Mouse (Mus musculus): Measurements from ENCODE around the gene Cttn. TPM values are rescaled to one million over a fixed set of nuclear protein-coding genes. Genes with fewer than 3 reads are reported as not detected.

The Cttn gene
- polyA plus RNA-seq, 1 experiment from 2014 or later = 150 TPM

DNA sequence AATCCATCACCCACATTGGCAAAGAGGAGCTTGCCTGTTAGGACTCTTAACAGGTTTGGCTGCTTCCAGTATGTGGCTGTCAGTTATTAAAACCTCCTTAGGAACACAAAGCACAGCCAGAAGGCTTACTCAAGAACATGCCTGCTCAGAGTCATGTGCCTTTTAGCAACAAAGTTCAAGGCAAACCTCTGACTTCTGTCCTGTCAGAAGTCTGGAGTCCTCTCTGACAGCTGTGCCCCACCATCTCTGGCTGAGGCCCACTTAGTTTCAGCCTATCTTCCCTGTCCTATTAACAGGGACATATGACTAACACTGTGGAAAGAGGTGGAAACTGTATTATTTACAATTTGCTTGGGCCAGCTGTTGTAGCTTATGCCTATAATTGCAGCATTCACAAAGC lies 9.5 kb upstream of the Cttn start:
- H3K27me3 ChIP-seq (replicated peaks; ENCODE audit: control insufficient read depth, insufficient read depth, low read length) = no peaks in the 10 kb centered on the region
- peak overlapping the region; percentile 14; the same call in 1 of the 2 replicates for H3K27ac ChIP-seq (ENCODE audit: low read length)
- H3K36me3 ChIP-seq (ENCODE audit: control insufficient read depth, insufficient read depth, low read length) = peaks cover 11% of the 10 kb centered on the region
- peak; percentile 62; the same call in 1 of the 2 replicates for ATAC-seq
- H3K4me2 ChIP-seq (ENCODE audit: low read depth, low read length) = no peak overlapping the region
- H3K9me3 ChIP-seq (ENCODE audit: control insufficient read depth, low read length) = no peaks in the 10 kb centered on the region
- no peaks in the 10 kb centered on the region for H3K4me1 ChIP-seq (ENCODE audit: control insufficient read depth, insufficient read depth, low read length)
- H3K4me3 ChIP-seq (ENCODE audit: low read length) = no peak overlapping the region
- no peak overlapping the region for H3K9ac ChIP-seq (ENCODE audit: low read depth, low read length)

DNA sequence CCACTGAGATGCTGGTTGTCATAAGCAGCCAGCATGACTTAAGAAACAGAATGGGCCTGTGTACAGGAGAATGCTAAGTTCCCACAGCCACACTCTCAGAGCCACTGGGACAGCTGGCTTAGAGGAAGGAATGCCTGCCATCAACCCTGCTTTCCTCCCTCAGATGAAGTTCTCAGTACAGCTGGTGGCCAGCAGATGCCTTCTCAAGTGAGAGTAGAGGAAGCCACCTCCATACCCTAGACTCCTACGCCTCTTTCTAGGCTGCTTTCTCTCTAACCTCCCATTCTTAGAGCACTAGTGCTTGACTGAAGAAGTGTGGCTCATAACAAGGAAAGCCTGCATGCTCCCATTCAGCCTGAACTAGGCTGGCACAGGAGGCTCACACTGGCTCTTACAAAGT lies 8.8 kb upstream of the Cttn start:
- H3K9me3 ChIP-seq (ENCODE audit: control insufficient read depth, low read length) = no peaks in the 10 kb centered on the region
- no peak overlapping the region for H3K4me3 ChIP-seq (ENCODE audit: low read length)
- H3K27me3 ChIP-seq (replicated peaks; ENCODE audit: control insufficient read depth, insufficient read depth, low read length) = no peaks in the 10 kb centered on the region
- no peak overlapping the region for H3K9ac ChIP-seq (ENCODE audit: low read depth, low read length)
- H3K36me3 ChIP-seq (ENCODE audit: control insufficient read depth, insufficient read depth, low read length) = peaks cover 8% of the 10 kb centered on the region
- 94% methylated on average over 1 of the region's 1 CpGs for WGBS
- no peak for ATAC-seq
- H3K4me1 ChIP-seq (ENCODE audit: control insufficient read depth, insufficient read depth, low read length) = no peaks in the 10 kb centered on the region
- no peak overlapping the region for H3K4me2 ChIP-seq (ENCODE audit: low read depth, low read length)
- no peak overlapping the region for H3K27ac ChIP-seq (ENCODE audit: low read length)

DNA sequence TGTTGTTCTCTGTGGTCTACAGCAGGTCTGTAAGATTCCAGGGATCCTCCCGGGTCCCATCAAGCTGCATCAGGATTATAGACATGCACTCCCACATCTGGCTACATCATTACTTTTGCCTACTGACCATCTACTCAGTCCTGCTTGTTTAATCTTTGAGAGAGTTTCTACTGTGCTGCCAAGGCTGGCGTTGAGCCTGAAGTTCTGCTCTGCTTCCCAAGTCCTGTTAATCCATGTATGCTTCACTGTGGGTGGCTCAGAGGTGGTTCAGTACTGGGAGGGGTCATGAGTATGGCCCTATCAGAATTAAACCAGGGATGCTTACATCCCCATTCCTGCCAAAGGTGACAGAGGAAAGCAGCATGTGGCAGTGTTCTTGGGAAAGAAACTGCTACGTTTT lies 4.9 kb upstream of the Cttn start:
- WGBS = 95% methylated on average over 3 of the region's 3 CpGs
- H3K4me2 ChIP-seq (ENCODE audit: low read depth, low read length) = no peak overlapping the region
- no peak overlapping the region for H3K4me3 ChIP-seq (ENCODE audit: low read length)
- no peak for ATAC-seq
- no peaks in the 10 kb centered on the region for H3K27me3 ChIP-seq (replicated peaks; ENCODE audit: control insufficient read depth, insufficient read depth, low read length)
- peaks cover 3% of the 10 kb centered on the region; the same call in 1 of the 2 replicates for H3K36me3 ChIP-seq (ENCODE audit: control insufficient read depth, insufficient read depth, low read length)
- H3K9me3 ChIP-seq (ENCODE audit: control insufficient read depth, low read length) = no peaks in the 10 kb centered on the region
- H3K9ac ChIP-seq (ENCODE audit: low read depth, low read length) = no peak overlapping the region
- 0 out of 2 replicates have a peak, but pooled peaks cover 5% of the 10 kb centered on the region for H3K4me1 ChIP-seq (ENCODE audit: control insufficient read depth, insufficient read depth, low read length)
- H3K27ac ChIP-seq (ENCODE audit: low read length) = no peak overlapping the region

DNA sequence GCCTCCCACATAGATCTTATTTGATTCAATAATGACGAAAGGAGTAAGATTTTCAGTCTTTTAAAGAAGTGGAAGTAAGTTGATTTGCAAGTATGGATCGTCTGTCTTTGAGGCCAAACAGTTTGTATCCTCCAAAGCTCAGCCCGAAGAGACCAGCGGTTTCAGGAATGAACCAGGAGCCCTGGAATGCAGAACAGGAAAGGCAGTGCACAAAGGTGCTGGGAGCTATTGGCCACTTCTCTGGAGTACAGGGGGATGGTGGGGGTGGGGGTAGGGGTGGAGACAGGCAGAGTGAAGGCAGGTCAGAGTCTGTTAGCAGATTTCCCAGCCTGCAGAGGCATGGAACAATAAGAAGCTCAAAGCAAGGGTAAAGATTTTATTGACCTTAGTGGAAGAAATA lies 2.7 kb upstream of the Cttn start:
- no peak for ATAC-seq
- H3K27me3 ChIP-seq (replicated peaks; ENCODE audit: control insufficient read depth, insufficient read depth, low read length) = no peaks in the 10 kb centered on the region
- no peak overlapping the region for H3K9ac ChIP-seq (ENCODE audit: low read depth, low read length)
- no peak overlapping the region for H3K4me2 ChIP-seq (ENCODE audit: low read depth, low read length)
- no peak overlapping the region for H3K27ac ChIP-seq (ENCODE audit: low read length)
- H3K4me3 ChIP-seq (ENCODE audit: low read length) = no peak overlapping the region
- H3K9me3 ChIP-seq (ENCODE audit: control insufficient read depth, low read length) = no peaks in the 10 kb centered on the region
- peaks cover 19% of the 10 kb centered on the region for H3K4me1 ChIP-seq (ENCODE audit: control insufficient read depth, insufficient read depth, low read length)
- 0 out of 2 replicates have a peak, but pooled peaks cover 3% of the 10 kb centered on the region for H3K36me3 ChIP-seq (ENCODE audit: control insufficient read depth, insufficient read depth, low read length)
- 43% methylated on average over 4 of the region's 4 CpGs for WGBS

DNA sequence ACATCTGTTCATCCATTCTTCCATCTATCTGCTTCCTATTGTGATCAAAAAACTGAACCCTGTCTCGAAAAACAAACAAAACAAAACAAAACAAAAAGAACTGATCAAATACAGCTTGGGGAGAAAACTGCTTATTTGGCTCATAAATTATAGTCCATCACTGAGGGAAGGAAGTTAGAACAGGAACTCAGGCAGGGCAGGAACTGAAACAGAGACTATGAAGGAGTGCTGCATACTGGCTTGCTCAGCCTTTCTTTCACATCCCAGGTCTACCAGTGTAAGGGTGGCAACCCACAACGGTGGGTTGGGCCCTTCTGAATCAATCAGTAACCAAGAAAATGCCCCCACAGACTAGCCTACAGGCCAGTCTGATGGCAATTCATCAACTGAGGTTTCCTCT lies 294 bp upstream of the Cttn start:
- peak overlapping the region; percentile 87 for H3K27ac ChIP-seq (ENCODE audit: low read length)
- H3K4me3 ChIP-seq (ENCODE audit: low read length) = peak overlapping the region; percentile 78
- H3K4me2 ChIP-seq (ENCODE audit: low read depth, low read length) = peak overlapping the region; percentile 81
- WGBS = 66% methylated on average over 2 of the region's 2 CpGs
- H3K36me3 ChIP-seq (ENCODE audit: control insufficient read depth, insufficient read depth, low read length) = 0 out of 2 replicates have a peak, but pooled peaks cover 3% of the 10 kb centered on the region
- ATAC-seq = no peak
- no peaks in the 10 kb centered on the region for H3K27me3 ChIP-seq (replicated peaks; ENCODE audit: control insufficient read depth, insufficient read depth, low read length)
- H3K9ac ChIP-seq (ENCODE audit: low read depth, low read length) = peak overlapping the region; percentile 94
- no peaks in the 10 kb centered on the region for H3K9me3 ChIP-seq (ENCODE audit: control insufficient read depth, low read length)
- peaks cover 23% of the 10 kb centered on the region for H3K4me1 ChIP-seq (ENCODE audit: control insufficient read depth, insufficient read depth, low read length)

DNA sequence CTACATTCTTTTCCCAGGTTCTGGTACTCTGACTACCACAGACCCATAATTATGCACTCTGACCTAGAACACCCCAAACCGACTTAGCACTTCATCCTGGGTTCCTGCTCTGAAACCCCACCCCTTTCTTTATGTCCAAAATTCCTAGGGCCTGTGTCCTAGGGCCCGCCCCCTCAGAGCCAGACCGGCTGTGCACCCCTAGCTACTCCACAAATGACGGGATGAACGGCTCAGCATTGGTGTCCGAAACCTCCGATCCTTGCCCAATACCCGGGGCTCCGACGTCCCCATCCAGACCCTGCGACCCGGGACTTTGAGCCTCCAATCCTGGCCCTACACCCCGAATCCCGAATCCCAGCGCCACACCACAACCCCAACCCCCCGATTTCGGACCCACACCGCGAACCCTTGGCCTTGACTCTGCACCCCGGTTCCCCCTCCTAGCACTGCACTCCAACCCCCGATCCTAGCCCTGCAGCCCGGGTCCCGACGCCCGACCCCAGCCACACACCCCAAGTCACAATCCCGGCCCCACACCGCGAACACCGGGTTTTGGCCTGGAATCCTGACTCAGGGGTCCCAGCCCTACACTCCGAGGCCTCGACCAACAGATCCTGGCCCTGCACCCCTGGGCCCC lies 783 bp downstream of the Cttn start:
- no peaks in the 10 kb centered on the region for H3K9me3 ChIP-seq (ENCODE audit: control insufficient read depth, low read length)
- H3K27me3 ChIP-seq (replicated peaks; ENCODE audit: control insufficient read depth, insufficient read depth, low read length) = no peaks in the 10 kb centered on the region
- H3K27ac ChIP-seq (ENCODE audit: low read length) = peak overlapping the region; percentile 87
- H3K4me2 ChIP-seq (ENCODE audit: low read depth, low read length) = peak overlapping the region; percentile 72
- ATAC-seq = peak; percentile 31; the same call in 1 of the 2 replicates
- peaks cover 7% of the 10 kb centered on the region; the same call in 1 of the 2 replicates for H3K36me3 ChIP-seq (ENCODE audit: control insufficient read depth, insufficient read depth, low read length)
- H3K4me3 ChIP-seq (ENCODE audit: low read length) = peak overlapping the region; percentile 78
- 1% methylated on average over 31 of the region's 31 CpGs for WGBS
- H3K9ac ChIP-seq (ENCODE audit: low read depth, low read length) = peak overlapping the region; percentile 94
- H3K4me1 ChIP-seq (ENCODE audit: control insufficient read depth, insufficient read depth, low read length) = peaks cover 23% of the 10 kb centered on the region

DNA sequence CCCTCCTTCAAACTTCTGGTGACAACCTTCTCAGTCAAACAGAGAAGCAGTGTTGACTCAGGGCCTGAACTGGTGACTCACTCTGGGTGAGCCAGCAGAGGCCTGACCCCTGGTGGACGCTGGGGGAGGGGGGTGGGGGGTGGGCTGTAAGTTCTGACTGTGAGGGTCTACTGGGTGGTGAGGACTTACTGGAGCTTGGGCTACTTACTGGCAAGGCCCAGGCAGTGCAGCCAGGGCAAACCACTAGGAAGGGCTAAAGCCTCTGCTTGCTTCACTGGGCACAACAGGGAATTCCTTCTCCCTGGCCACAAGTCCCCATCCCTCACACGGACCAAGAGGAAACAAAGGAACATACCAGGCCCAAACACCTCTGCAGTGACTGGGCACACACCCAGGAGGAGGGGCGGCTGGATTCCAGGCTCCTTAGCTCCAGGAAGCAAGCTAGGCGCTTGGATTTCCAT lies 1.6 kb downstream of the Cttn start:
- no peaks in the 10 kb centered on the region for H3K9me3 ChIP-seq (ENCODE audit: control insufficient read depth, low read length)
- ATAC-seq = 0 out of 2 replicates have a peak, but pooled peaks have one; percentile 25
- H3K27me3 ChIP-seq (replicated peaks; ENCODE audit: control insufficient read depth, insufficient read depth, low read length) = no peaks in the 10 kb centered on the region
- H3K4me2 ChIP-seq (ENCODE audit: low read depth, low read length) = peak overlapping the region; percentile 72
- peak overlapping the region; percentile 78 for H3K4me3 ChIP-seq (ENCODE audit: low read length)
- 14% methylated on average over 4 of the region's 4 CpGs for WGBS
- peaks cover 23% of the 10 kb centered on the region for H3K4me1 ChIP-seq (ENCODE audit: control insufficient read depth, insufficient read depth, low read length)
- H3K36me3 ChIP-seq (ENCODE audit: control insufficient read depth, insufficient read depth, low read length) = peaks cover 7% of the 10 kb centered on the region; the same call in 1 of the 2 replicates
- H3K9ac ChIP-seq (ENCODE audit: low read depth, low read length) = peak overlapping the region; percentile 94
- H3K27ac ChIP-seq (ENCODE audit: low read length) = peak overlapping the region; percentile 87

DNA sequence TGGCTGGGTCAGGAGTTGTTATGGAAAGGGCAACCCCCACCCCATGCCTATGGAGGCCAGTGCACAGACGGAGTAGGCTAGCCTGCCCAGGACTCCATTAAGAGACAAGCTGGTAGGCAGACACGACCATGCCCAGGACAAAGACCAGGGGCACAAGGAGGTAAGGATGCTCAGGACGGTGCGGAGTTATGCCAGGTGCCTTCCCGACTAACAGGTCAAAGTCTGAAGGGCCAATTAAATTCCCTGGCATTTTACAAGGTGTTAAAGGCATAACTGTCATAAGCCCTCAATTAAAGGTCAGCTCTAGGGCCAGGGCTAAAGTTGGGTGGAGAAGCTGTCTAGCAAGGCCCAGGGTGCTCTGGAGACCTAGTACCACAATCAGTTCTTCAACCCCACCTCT lies 2.1 kb downstream of the Cttn start:
- 66% methylated on average over 5 of the region's 5 CpGs for WGBS
- peaks cover 23% of the 10 kb centered on the region for H3K4me1 ChIP-seq (ENCODE audit: control insufficient read depth, insufficient read depth, low read length)
- no peaks in the 10 kb centered on the region for H3K9me3 ChIP-seq (ENCODE audit: control insufficient read depth, low read length)
- 0 out of 2 replicates have a peak, but pooled peaks have one; percentile 2 for ATAC-seq
- peak overlapping the region; percentile 87; the same call in 1 of the 2 replicates for H3K27ac ChIP-seq (ENCODE audit: low read length)
- no peaks in the 10 kb centered on the region for H3K27me3 ChIP-seq (replicated peaks; ENCODE audit: control insufficient read depth, insufficient read depth, low read length)
- H3K36me3 ChIP-seq (ENCODE audit: control insufficient read depth, insufficient read depth, low read length) = peaks cover 7% of the 10 kb centered on the region; the same call in 1 of the 2 replicates
- H3K9ac ChIP-seq (ENCODE audit: low read depth, low read length) = peak overlapping the region; percentile 94; the same call in 1 of the 2 replicates
- H3K4me3 ChIP-seq (ENCODE audit: low read length) = peak overlapping the region; percentile 78; the same call in 1 of the 2 replicates
- peak overlapping the region; percentile 72 for H3K4me2 ChIP-seq (ENCODE audit: low read depth, low read length)

DNA sequence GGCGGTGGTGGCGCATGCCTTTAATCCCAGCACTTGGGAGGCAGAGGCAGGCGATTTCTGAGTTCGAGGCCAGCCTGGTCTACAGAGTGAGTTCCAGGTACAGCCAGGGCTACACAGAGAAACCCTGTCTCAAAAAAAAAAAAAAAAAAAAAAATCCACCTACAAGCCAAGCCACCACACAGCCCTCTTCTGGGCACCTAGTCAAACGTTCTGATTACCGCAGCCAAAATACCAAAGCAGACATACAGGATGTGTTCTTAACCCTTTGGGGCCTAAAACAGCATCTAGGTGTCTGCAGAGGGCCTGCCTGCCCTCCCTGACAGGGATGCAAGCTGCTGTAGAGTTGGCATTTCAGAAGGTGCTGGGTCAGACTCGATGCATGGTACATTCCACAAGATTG lies 8.2 kb downstream of the Cttn start:
- Histone ChIP-seq H3K27ac (ENCODE audit: low read length) (no peak overlapping the region), H3K36me3 (ENCODE audit: control insufficient read depth, insufficient read depth, low read length) (peaks cover 35% of the 10 kb centered on the region), H3K4me1 (ENCODE audit: control insufficient read depth, insufficient read depth, low read length) (no peaks in the 10 kb centered on the region), H3K9ac (ENCODE audit: low read depth, low read length) (no peak overlapping the region), H3K27me3 (replicated peaks; ENCODE audit: control insufficient read depth, insufficient read depth, low read length) (no peaks in the 10 kb centered on the region), H3K4me2 (ENCODE audit: low read depth, low read length) (no peak overlapping the region), H3K4me3 (ENCODE audit: low read length) (no peak overlapping the region), H3K9me3 (ENCODE audit: control insufficient read depth, low read length) (no peaks in the 10 kb centered on the region)
- ATAC-seq = no peak
- 80% methylated on average over 7 of the region's 7 CpGs for WGBS

All from intestine, embryonic 16.5 days (tissue).